Mouse (Mus musculus) adrenal gland, postnatal 10 days (tissue): ENCODE data around the gene Ubxn2a. TPM values are rescaled to one million over a fixed set of nuclear protein-coding genes. Genes with fewer than 3 reads are reported as not detected.
A peak's percentile ranks its signal among the peaks of the same experiment; 100 is the strongest.

Source experiments
- DNase-seq: peaks from one replicate; pipeline ENCODE4 v3.0.0; 2021; ENCODE audit warnings: mixed read lengths
- total RNA-seq, 2 experiments: library from RNA; stranded (reverse); gene quantifications; 2 replicates each; pipeline ENCODE4 v1.2.3; 2021

Ubxn2a gene
- total RNA-seq, 2 experiments from 2014 or later, result 31.8 to 32.7 TPM

DNA sequence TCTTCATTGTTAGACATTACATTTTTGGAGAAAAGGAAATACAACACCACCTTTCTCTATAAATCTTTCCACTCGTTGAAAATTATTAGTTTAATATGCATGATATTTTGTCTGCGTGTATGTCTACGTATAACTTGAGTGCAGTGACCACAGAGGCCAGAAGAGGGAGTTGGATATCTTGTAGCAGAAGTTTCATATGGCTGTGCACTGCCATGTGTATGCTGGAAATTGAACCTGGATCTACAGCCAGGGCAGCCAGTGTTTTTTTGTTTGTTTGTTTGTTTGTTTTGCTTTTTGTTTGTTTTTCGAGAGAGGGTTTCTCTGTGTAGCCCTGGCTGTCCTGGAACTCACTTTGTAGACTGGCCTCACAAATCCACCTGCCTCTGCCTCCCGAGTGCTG lies 28.5 kb downstream of the Ubxn2a start:
- DNase-seq, result no peak

DNA sequence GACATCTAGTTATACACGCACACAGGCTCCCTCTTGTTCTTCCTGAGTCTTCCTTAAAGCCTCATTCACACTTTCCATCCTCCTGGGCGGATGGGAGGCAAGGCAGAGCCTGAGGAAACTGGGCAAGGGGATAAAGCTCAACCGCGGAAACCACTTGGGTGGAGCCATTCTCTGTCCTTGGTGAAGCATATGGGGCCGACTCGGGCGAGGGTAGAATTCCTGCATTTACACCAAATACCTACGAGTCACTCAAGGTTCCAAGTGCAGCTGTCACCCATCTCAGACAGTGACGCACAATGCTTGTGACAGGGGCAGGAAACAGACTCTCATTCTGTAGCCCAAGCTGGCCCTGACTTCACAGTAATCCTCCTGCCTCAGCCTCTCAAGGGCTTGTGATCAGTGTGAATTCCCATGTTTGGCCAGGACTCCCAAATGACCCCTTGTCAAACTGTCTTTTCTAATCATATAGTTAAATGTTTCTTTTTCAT lies 29.2 kb downstream of the Ubxn2a start:
- no peak for DNase-seq

- no peak for DNase-seq
Measured at GRCm38 (mm10) chr12:4875623-4876022, 31.9 kb downstream of the Ubxn2a start.

DNA sequence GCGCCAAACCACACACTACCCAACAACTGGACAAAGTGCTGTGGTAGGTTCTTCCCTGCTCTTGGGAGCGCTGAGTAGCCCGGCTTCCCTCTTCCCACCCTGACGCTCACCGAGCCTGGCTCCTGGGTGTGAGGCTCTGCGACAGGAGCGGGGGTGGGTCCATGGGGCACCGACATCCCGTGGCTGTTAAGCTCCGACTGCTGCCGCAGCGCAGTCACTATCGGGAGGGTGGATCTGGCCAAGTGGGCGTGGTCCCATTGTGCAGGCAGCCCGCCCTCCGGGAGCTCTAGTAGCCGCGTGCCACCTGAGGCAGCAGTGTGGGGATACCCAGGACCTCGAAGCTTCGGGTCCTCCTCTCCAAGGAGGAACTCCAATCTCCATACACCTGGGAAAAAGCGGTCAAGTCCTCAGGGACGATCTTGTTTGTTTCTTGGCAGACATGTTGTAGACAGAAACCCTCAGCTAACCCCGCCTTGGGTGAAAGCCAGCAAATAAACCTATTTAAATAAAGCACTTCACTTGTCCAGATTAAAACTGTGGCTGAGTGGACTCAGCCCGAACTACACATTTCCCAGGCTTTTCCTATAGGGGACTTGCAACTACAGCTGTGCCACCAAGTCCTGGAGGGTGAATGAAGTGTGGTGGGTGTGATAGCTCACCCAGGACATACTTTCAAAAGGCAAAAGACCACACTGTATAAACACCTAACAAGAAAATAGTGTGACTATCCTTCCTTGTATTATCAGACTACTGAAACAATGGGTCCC lies 33.2 kb downstream of the Ubxn2a start, which contains the start of gene Mfsd2b:
TSS of gene Mfsd2b (minus strand) at position 199 of the 767 bp plus-strand sequence.
- DNase-seq, result peak; percentile 86

GRCm38 (mm10) chr12:4873531-4873930 lies 34.0 kb downstream of the Ubxn2a start:
- DNase-seq, result no peak

DNA sequence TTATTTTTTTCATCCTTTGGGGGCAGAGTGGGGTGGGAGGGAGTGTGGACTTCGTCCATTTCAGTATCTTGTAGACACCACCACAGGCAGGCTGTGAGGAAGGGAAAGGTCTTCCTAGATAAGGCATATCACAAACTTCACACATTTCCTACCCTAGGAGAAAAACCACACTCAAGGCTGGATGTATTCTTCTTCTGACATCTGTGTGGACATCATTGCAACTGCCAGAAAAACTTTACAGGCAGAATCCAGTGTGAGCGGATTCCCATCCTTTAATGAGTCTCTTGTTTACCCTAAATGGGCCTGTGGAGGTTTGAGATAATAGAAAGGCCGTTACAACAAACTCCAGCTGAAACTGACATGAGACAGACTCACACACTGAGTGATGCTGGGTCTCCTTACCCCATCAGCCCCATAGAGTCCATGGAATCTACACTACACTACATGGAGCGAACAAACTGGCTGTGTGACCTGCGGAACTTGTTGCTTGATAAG lies 34.5 kb downstream of the Ubxn2a start:
- DNase-seq, result no peak

DNA sequence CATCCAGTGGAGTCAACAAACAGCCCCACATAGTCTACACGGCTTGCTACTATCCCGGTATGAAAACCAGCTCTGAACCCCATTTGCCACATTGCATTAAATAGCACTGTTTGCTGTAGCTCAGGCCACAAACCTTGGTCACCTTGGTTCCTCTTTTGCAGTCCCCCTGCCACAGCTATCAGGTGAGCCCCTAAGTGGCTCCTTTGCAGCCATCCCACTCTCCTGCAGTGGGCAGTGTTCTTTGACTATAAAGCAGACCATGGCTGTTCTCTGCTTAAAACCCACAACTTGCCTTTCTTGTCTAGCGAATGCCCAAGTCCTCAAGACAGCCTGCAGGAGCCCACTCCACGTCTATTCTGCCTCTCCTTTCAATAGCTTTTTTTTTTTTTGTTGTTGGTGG lies 35.2 kb downstream of the Ubxn2a start:
- no peak for DNase-seq

DNA sequence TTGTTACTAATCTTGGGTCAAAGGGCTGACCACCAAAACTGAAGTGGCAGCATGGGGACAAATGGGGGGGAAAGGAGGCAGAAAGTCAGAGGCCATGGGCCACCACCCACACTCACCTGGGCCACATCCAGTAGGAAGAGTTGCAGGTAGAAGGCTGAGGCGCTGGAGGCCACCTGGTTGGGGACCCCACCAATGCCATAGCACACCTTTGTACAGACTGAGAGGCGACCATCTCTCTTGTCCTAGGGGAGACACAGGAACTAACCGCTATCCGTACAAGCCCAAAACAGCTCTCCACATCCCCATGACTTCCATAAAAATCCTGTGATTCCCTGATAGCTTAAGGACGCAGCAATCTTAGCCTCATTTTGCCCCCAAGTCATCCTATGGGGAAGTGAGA lies 36.2 kb downstream of the Ubxn2a start:
- no peak for DNase-seq

DNA sequence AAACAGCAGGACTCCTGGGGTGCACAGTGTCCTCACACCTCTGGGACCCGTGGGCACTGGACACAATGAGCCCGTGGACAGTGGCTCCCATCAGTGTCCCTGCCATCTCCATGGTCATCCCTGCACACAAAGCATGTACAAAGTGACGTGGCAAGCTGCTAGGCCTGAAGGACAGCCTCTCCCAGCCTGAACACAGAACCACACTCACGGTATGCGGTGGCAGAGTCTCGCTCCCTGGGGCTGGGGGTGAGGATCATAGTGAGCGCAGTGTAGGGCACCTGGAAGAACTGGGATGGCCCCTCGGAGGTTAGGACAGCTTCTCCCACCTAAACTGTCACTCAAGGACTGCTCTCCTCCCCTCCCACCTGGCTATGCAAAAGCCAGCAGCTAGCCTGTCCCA lies 38.6 kb downstream of the Ubxn2a start:
- DNase-seq, result no peak

GRCm38 (mm10) chr12:4864338-4864690 lies 43.2 kb downstream of the Ubxn2a start:
- no peak for DNase-seq

- no peak for DNase-seq
Measured at GRCm38 (mm10) chr12:4863654-4864337, 43.7 kb downstream of the Ubxn2a start.

DNA sequence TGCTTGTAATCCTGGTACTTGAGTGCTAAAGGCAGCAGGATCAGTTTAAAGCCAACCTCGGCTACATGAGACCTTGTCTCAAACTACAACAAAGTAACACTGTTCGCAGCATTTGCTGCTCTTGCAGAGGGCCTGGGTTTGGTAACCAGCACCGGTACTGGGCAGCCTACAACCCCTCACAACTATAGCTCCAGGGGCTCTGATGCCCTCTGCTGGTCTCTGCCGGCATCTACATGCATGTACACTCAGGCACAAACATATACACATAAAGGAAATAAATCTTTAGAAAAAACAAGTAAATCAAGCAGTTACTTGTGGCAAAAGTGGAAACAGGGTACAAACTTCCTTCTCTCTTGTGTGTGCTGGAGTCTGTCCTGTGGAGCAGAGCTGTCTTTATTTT lies 44.8 kb downstream of the Ubxn2a start:
- no peak for DNase-seq

GRCm38 (mm10) chr12:4859241-4859914 lies 48.1 kb downstream of the Ubxn2a start:
- DNase-seq, result no peak

- no peak for DNase-seq
Measured at GRCm38 (mm10) chr12:4856834-4857233, 50.7 kb downstream of the Ubxn2a start.

- DNase-seq, result no peak
Measured at GRCm38 (mm10) chr12:4856160-4856559, 51.3 kb downstream of the Ubxn2a start.

DNA sequence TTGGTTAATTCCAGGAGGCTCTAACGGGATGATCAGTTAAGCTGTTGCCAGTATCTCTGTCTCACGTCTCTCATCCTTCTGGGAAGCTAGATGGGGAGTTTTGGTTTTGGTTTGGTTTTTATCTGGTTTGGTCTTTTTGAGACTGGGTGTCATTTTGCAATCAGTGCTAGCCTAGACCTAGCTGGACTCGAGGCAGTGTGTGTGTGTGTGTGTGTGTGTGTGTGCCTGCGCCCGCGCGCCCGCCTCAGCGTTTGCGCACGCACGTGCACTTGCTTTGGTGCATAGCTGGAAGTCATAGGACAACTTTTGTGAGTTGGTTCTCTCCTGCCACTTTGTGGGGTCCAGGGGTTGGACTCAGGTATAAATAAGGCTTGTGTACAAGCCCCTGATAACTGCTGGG lies 63.8 kb downstream of the Ubxn2a start:
- peak; percentile 58 for DNase-seq

- DNase-seq, result peak; percentile 90
Measured at GRCm38 (mm10) chr12:4842890-4843597, 64.5 kb downstream of the Ubxn2a start, which contains the start of gene Wdcp. Wdcp (plus strand) TSS chr12:4843303.

- DNase-seq, result no peak
Measured at GRCm38 (mm10) chr12:4842456-4842855, 65.0 kb downstream of the Ubxn2a start.

- peak; percentile 70 for DNase-seq
Measured at GRCm38 (mm10) chr12:4841392-4841887, 66.1 kb downstream of the Ubxn2a start, which contains the start of gene Fkbp1b. Fkbp1b (minus strand) TSS chr12:4841591.

DNA sequence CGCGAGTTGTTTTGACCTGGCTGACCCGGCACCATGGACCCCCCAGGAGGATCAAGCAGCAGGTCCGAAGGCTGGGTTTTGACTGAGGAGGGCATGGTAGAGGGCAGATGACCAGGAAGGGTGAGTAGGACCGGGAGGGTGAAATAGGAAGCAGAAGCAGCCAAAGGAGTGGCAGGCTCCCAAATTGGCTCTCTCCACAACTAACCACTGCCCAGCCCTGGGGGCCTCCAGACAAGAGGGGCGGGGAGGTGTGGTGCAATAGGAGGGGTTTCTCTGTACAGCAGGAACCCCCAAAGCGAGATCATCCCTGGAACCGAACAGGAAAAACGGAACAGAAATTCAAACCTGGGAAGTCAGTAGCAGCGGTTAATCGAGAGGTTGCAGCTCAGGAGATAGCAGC lies 66.8 kb downstream of the Ubxn2a start:
- DNase-seq, result peak; percentile 18

DNA sequence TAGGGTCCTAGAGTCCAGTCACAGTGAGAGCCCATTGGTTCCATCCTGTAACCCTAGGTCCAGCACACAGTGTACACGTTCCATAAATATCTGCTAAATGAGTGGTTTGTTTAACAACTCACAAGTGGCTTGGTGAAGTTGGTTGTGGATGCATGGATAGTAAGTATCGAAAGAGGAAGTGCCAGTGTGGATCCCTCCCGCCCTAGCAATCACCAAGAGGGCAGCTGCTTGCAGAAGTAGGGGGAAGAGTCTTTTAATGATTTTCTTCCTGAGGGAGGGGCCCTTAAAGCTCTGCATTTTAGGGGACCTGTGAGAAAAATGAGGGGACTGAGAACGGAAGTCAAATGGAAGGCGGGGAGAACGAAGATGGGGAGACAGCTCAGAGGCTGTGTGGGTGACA lies 67.5 kb downstream of the Ubxn2a start:
- DNase-seq, result no peak

GRCm38 (mm10) chr12:4836959-4837358 lies 70.5 kb downstream of the Ubxn2a start:
- peak; percentile 36 for DNase-seq
